Mouse (Mus musculus): ENCODE data around the gene Romo1. TPM values are rescaled to one million over a fixed set of nuclear protein-coding genes. Genes with fewer than 3 reads are reported as not detected.

Romo1 gene
- total RNA-seq, 1 experiment: 216 TPM

GRCm38 (mm10) chr2:156146272-156146989 lies 2.6 kb downstream of the Romo1 start:
- no peak overlapping the region for H3K4me3 ChIP-seq (ENCODE audit: insufficient read depth in 1 of 2, low read depth in 1 of 2, low read length in 2 of 2, poor library complexity in 1 of 2, severe bottlenecking in 1 of 2)
- TF ChIP-seq MAFK (IDR thresholded peaks at IDR 0.05; ENCODE audit: insufficient read depth, low read depth, low read length) (no peak), CHD2 (IDR thresholded peaks at IDR 0.05; ENCODE audit: low read depth, low read length) (peak; percentile 54)
- no peak for DNase-seq (ENCODE audit: low read depth, low spot score)
- no peak overlapping the region for H3K27ac ChIP-seq (ENCODE audit: insufficient read depth, low read depth, low read length, poor library complexity, severe bottlenecking)
- no peaks in the 10 kb centered on the region for H3K4me1 ChIP-seq (ENCODE audit: control insufficient read depth in 2 of 2, insufficient read depth in 2 of 2, low read length in 2 of 2, poor library complexity in 1 of 2)
- no peaks in the 10 kb centered on the region for H3K9me3 ChIP-seq (ENCODE audit: control insufficient read depth, insufficient read depth, low read depth, low read length)
- in situ Hi-C loops (cut with MboI; ENCODE audit: low sequenced_read_pairs in 2 of 2, unreplicated experiment in 2 of 2): no loop called here
- H3K9ac ChIP-seq (ENCODE audit: insufficient read depth, low read depth, low read length, poor library complexity, severe bottlenecking): no peak overlapping the region
- H3K36me3 ChIP-seq (ENCODE audit: control insufficient read depth, insufficient read depth, low read length, poor library complexity, severe bottlenecking): peaks cover 6% of the 10 kb centered on the region

- Histone ChIP-seq H3K9me3 (ENCODE audit: control insufficient read depth, insufficient read depth, low read depth, low read length) (no peaks in the 10 kb centered on the region), H3K4me1 (ENCODE audit: control insufficient read depth in 2 of 2, insufficient read depth in 2 of 2, low read length in 2 of 2, poor library complexity in 1 of 2) (no peaks in the 10 kb centered on the region), H3K9ac (ENCODE audit: insufficient read depth, low read depth, low read length, poor library complexity, severe bottlenecking) (no peak overlapping the region), H3K36me3 (ENCODE audit: control insufficient read depth, insufficient read depth, low read length, poor library complexity, severe bottlenecking) (peaks cover 4% of the 10 kb centered on the region; the same call in 1 of the 2 replicates), H3K4me3 (ENCODE audit: insufficient read depth in 1 of 2, low read depth in 1 of 2, low read length in 2 of 2, poor library complexity in 1 of 2, severe bottlenecking in 1 of 2) (no peak overlapping the region), H3K27ac (ENCODE audit: insufficient read depth, low read depth, low read length, poor library complexity, severe bottlenecking) (no peak overlapping the region)
- no peak for TF ChIP-seq HCFC1 (IDR thresholded peaks at IDR 0.05; ENCODE audit: borderline replicate concordance, insufficient read depth, low read length)
- TF ChIP-seq CHD2 (IDR thresholded peaks at IDR 0.05; ENCODE audit: low read depth, low read length): 0 out of 2 replicates have a peak, but pooled peaks have one; percentile 23
- no peak for TF ChIP-seq MAFK (IDR thresholded peaks at IDR 0.05; ENCODE audit: insufficient read depth, low read depth, low read length)
- no peak for TF ChIP-seq ZNF384 (IDR thresholded peaks at IDR 0.05; ENCODE audit: low read depth, low read length)
- no peak for DNase-seq (ENCODE audit: low read depth, low spot score)
- in situ Hi-C loops (cut with MboI; ENCODE audit: low sequenced_read_pairs in 2 of 2, unreplicated experiment in 2 of 2): no loop called here
Observed at GRCm38 (mm10) chr2:156147316-156147915, 3.6 kb downstream of the Romo1 start.

GRCm38 (mm10) chr2:156151538-156151937 lies 7.7 kb downstream of the Romo1 start:
- H3K9ac ChIP-seq (ENCODE audit: insufficient read depth, low read depth, low read length, poor library complexity, severe bottlenecking): no peak overlapping the region
- TF ChIP-seq CHD2 (IDR thresholded peaks at IDR 0.05; ENCODE audit: low read depth, low read length) (no peak), ZNF384 (IDR thresholded peaks at IDR 0.05; ENCODE audit: low read depth, low read length) (no peak), ZC3H11A (IDR thresholded peaks at IDR 0.05; ENCODE audit: borderline replicate concordance, low read depth, low read length) (no peak), HCFC1 (IDR thresholded peaks at IDR 0.05; ENCODE audit: borderline replicate concordance, insufficient read depth, low read length) (no peak), MAFK (IDR thresholded peaks at IDR 0.05; ENCODE audit: insufficient read depth, low read depth, low read length) (no peak)
- H3K4me3 ChIP-seq (ENCODE audit: insufficient read depth in 1 of 2, low read depth in 1 of 2, low read length in 2 of 2, poor library complexity in 1 of 2, severe bottlenecking in 1 of 2): no peak overlapping the region
- H3K27ac ChIP-seq (ENCODE audit: insufficient read depth, low read depth, low read length, poor library complexity, severe bottlenecking): no peak overlapping the region
- no peak for DNase-seq (ENCODE audit: low read depth, low spot score)
- H3K9me3 ChIP-seq (ENCODE audit: control insufficient read depth, insufficient read depth, low read depth, low read length): no peaks in the 10 kb centered on the region
- peaks cover 12% of the 10 kb centered on the region; the same call in 1 of the 2 replicates for H3K36me3 ChIP-seq (ENCODE audit: control insufficient read depth, insufficient read depth, low read length, poor library complexity, severe bottlenecking)
- H3K4me1 ChIP-seq (ENCODE audit: control insufficient read depth in 2 of 2, insufficient read depth in 2 of 2, low read length in 2 of 2, poor library complexity in 1 of 2): no peaks in the 10 kb centered on the region
- in situ Hi-C loops (cut with MboI; ENCODE audit: low sequenced_read_pairs in 2 of 2, unreplicated experiment in 2 of 2): no loop called here

GRCm38 (mm10) chr2:156165478-156165877 lies 21.6 kb downstream of the Romo1 start:
- Histone ChIP-seq H3K27ac (ENCODE audit: insufficient read depth, low read depth, low read length, poor library complexity, severe bottlenecking) (no peak overlapping the region), H3K36me3 (ENCODE audit: control insufficient read depth, insufficient read depth, low read length, poor library complexity, severe bottlenecking) (peaks cover 39% of the 10 kb centered on the region; the same call in 1 of the 2 replicates), H3K4me3 (ENCODE audit: insufficient read depth in 1 of 2, low read depth in 1 of 2, low read length in 2 of 2, poor library complexity in 1 of 2, severe bottlenecking in 1 of 2) (no peak overlapping the region), H3K9me3 (ENCODE audit: control insufficient read depth, insufficient read depth, low read depth, low read length) (no peaks in the 10 kb centered on the region), H3K9ac (ENCODE audit: insufficient read depth, low read depth, low read length, poor library complexity, severe bottlenecking) (no peak overlapping the region), H3K4me1 (ENCODE audit: control insufficient read depth in 2 of 2, insufficient read depth in 2 of 2, low read length in 2 of 2, poor library complexity in 1 of 2) (no peaks in the 10 kb centered on the region)
- in situ Hi-C loops (cut with MboI; ENCODE audit: low sequenced_read_pairs in 2 of 2, unreplicated experiment in 2 of 2): no loop called here
- TF ChIP-seq MAFK (IDR thresholded peaks at IDR 0.05; ENCODE audit: insufficient read depth, low read depth, low read length) (no peak), ZC3H11A (IDR thresholded peaks at IDR 0.05; ENCODE audit: borderline replicate concordance, low read depth, low read length) (no peak), ZNF384 (IDR thresholded peaks at IDR 0.05; ENCODE audit: low read depth, low read length) (no peak), HCFC1 (IDR thresholded peaks at IDR 0.05; ENCODE audit: borderline replicate concordance, insufficient read depth, low read length) (no peak), CHD2 (IDR thresholded peaks at IDR 0.05; ENCODE audit: low read depth, low read length) (no peak)
- no peak for DNase-seq (ENCODE audit: low read depth, low spot score)

Measured in ES-E14 (cell line).